Mouse (Mus musculus) urinary bladder, postnatal 14 days (tissue): Measurements from ENCODE around the gene Olfr1360.
"Not testable (repeated sequence)": the region's sequence is repeated elsewhere in the genome, so short reads cannot be mapped to it uniquely, and the experiment has no call there.

ENCODE experiments used
- DNase-seq: peaks from one replicate; pipeline ENCODE4 v3.0.0; 2021; ENCODE audit warnings: low spot score

The Olfr1360 gene

GRCm38 (mm10) chr13:21677305-21677704, at the start of gene Olfr1360:
Gene Olfr1360, minus strand, starts transcription at chr13:21677405.
- no peak for DNase-seq

DNA sequence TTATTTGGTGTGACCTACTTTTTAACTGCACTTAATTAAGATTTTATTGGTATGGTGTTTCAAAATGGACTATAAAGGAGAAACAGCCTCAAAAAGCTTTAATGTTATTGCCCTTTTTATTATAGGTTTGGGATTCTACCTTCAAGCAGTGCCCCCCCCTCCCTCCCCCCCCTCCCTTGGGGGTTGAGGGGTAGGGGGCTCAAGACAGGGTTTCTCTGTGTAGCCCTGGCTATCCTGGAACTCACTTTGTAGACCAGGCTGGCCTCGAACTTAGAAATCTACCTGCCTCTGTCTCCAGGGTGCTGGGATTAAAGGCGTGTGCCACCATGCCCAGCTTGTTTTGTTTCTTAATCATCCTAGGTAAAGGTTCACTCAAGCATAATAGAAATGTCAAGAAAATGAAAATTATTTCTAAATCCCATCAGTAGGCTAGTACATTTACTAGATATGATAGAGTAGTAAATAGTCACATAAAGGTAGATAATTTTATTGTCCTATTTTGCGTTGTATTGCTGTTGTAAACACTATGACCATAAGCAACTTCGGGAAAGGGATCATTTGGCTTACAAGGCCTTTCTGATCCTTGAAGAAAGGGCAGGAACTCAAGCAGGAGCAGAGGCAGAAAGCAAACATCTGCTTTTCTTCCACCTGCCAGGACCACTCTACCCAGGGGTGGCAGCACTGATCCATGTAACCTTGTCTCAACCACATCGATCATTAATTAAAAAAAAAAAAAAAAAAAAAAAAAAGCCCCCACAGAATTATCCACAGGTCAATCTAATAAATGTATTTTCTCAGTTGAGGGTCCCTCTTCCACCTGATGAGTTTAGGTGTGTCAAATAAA, 46.0 kb upstream of the Olfr1360 start:
- no peak for DNase-seq

- DNase-seq: no peak
Measured at GRCm38 (mm10) chr13:21722373-21722925, 45.2 kb upstream of the Olfr1360 start.

DNA sequence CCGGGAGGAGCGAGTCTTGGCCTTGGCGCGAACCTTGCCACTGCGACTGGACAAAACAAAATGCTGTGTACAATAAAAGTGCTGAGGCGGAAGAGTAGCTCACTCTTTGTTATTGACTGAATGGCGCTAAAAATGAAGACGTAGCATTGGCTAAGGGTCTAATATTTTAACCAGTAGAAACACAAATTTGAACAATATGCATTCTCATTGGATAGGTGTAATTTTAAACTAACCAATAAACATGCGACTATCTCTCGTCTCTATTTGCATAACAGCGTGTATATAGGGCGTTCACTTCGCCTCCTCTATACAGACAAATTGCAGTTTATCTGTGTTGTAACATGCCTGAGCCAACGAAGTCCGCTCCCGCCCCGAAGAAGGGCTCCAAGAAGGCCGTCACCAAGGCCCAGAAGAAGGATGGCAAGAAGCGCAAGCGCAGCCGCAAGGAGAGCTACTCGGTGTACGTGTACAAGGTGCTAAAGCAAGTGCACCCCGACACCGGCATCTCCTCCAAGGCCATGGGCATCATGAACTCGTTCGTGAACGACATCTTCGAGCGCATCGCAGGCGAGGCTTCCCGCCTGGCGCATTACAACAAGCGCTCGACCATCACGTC, 44.7 kb upstream of the Olfr1360 start, which contains the start of gene Hist1h2bm:
Hist1h2bm (plus strand) TSS at position 288 of the 616 bp plus-strand sequence.
- peak; percentile 67 for DNase-seq

GRCm38 (mm10) chr13:21721107-21721756, 44.0 kb upstream of the Olfr1360 start:
- DNase-seq: not testable (repeated sequence)

DNA sequence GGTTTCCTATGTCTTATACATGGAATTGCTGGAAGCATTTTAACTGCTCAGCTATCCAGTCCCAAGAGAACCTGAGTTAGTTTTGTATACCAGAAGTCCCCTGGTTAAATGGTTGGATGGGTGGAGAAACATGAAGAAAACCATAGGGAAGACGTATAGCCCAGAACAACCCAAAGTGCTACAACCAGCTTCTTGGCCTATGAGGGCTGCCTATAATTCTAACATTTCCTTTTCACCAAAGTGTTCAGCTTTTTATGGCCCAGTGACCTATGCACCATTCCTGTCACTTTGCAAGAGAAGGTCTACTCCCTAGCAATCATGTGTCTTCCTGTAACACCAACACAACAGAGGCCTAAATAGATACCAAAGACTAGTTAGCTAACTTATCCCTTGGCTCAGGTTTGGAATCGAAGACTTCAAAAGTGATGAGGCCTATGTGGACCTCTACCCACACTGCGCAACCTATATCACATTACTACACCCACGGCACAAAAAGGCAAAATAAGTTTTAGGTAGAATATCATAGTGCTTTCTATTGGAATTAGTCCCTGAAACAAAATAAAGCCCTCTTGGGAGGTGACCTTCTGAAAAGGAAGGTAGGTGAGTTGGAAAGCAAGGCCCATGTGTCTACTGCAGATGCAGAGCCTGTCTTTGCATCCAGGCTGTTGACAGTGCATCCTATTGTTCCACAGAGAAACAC, 41.3 kb upstream of the Olfr1360 start:
- DNase-seq: no peak

DNA sequence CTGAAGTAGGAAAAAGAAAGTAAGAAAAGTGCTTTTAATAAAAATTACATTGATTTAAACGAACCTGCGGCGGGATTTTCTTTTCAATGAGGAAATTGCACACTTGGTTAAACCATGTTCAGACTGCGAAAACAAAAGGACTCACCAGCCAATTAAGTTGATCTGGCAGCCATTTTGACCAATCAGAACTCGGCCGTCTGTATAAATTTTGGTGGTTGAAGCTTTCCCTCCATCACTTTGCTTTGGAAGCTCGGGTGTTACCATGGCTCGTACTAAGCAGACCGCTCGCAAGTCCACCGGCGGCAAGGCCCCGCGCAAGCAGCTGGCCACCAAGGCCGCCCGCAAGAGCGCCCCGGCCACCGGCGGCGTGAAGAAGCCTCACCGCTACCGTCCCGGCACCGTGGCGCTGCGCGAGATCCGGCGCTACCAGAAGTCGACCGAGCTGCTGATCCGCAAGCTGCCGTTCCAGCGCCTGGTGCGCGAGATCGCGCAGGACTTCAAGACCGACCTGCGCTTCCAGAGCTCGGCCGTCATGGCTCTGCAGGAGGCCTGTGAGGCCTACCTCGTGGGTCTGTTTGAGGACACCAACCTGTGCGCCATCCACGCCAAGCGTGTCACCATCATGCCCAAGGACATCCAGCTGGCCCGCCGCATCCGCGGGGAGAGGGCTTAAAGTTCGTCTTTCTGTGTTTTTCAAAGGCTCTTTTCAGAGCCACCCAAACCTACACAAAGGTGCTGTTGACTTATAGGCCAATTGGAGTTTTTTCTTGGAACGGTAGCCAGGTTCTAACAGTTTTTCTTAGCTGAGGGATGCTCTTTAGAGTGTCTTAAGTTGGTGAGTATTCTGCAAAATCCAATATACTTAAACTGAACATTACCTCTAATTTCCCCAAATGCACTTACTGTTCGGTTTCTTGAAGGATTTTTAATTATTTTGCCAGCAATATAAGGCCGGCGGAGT, 40.5 kb upstream of the Olfr1360 start, which contains the start of gene Hist1h3h:
Hist1h3h (plus strand) TSS at position 263 of the 961 bp plus-strand sequence.
- DNase-seq: peak; percentile 81

GRCm38 (mm10) chr13:21716540-21717391, 39.6 kb upstream of the Olfr1360 start:
- not testable (repeated sequence) for DNase-seq

- DNase-seq: peak; percentile 77
Measured at GRCm38 (mm10) chr13:21715864-21716539, 38.8 kb upstream of the Olfr1360 start, which contains the start of the genes Hist1h2bl and Hist1h2ai. Gene Hist1h2bl, minus strand, starts transcription at chr13:21716143. Gene Hist1h2ai, plus strand, starts transcription at chr13:21716422.

DNA sequence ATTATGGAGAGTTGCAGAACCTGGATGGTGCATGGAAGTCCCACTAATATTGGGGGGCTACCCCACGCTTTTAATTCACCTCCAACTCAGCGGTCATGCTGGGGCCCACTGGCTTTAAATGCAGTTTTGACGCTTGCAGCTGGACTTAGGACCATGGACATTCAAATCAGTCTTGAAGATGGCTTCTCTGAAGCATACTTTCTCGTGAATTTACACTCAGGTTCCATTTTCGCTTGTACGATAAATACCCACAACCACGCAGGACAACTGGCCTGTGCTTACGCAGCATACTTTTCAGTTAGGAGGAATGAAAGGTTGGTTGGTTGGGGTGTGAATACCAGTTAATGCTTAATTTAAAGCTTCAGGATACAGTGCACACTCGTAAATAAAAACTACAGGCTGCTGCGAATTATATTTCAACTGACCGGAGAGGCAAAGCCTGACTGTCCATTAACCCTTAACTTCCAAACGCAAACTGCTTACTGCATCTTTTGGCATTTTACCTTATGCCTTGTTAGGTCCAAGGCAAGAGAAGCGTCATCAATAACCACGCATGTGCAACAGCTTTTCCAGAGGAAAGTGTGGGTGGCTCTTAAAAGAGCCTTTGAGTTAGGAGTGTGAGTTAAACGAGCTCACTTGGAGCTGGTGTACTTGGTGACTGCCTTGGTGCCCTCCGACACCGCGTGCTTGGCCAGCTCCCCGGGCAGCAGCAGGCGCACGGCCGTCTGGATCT, 38.1 kb upstream of the Olfr1360 start:
- DNase-seq: no peak

GRCm38 (mm10) chr13:21714725-21715124, 37.5 kb upstream of the Olfr1360 start:
- peak; percentile 55 for DNase-seq

- no peak for DNase-seq
Measured at GRCm38 (mm10) chr13:21711698-21712097, 34.5 kb upstream of the Olfr1360 start.

- peak; percentile 74 for DNase-seq
Measured at GRCm38 (mm10) chr13:21710821-21711525, 33.8 kb upstream of the Olfr1360 start.

- peak; percentile 91 for DNase-seq
Measured at GRCm38 (mm10) chr13:21710031-21710711, 33.0 kb upstream of the Olfr1360 start.

DNA sequence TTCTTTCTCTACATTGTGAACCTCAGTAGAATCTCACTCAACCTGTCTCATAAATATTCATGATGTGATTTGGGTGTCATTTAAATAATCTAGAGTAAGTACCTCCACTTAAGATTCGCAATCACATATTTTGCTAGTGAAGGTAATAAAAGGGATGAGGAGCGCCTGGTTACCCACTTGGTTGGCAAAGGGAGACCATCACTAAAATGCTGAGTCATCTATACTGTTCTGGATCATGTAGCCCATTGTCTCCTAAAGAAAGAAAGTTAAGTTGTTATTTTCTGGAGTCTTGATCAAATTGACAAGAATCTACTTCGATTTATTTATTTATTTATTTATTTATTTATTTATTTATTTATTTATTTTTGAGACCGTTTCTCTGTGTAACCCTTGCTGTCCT, 29.5 kb upstream of the Olfr1360 start:
- no peak for DNase-seq

GRCm38 (mm10) chr13:21697811-21698210, 20.6 kb upstream of the Olfr1360 start, which contains the start of gene Olfr1359:
Gene Olfr1359, plus strand, starts transcription at chr13:21698111.
- DNase-seq: no peak

DNA sequence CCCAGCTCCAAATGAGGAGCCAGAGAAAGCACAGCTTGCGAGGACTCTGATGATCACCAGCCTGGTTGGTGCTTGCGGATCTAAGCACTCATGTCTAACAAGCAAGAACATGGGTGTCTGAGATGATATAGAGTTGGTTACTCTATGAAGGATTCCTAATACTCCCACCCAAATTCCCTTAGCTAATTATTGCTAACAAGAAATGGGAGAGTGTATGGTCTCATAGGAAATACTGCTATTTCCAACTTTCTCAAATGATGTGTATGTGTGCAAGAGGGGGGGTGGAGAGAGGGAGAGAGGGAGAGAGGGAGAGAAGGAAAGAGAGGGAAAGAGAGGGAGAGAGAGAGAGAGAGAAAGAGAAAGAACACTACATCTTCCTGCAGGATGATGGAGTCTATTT, 13.9 kb downstream of the Olfr1360 start, which contains the start of gene Olfr1361:
Olfr1361 (minus strand) TSS at position 101 of the 400 bp plus-strand sequence.
- DNase-seq: no peak
